Mouse (Mus musculus): ENCODE measurements around the gene Neurl1b.
A peak's percentile ranks its signal among the peaks of the same experiment; 100 is the strongest.

Neurl1b gene

DNA sequence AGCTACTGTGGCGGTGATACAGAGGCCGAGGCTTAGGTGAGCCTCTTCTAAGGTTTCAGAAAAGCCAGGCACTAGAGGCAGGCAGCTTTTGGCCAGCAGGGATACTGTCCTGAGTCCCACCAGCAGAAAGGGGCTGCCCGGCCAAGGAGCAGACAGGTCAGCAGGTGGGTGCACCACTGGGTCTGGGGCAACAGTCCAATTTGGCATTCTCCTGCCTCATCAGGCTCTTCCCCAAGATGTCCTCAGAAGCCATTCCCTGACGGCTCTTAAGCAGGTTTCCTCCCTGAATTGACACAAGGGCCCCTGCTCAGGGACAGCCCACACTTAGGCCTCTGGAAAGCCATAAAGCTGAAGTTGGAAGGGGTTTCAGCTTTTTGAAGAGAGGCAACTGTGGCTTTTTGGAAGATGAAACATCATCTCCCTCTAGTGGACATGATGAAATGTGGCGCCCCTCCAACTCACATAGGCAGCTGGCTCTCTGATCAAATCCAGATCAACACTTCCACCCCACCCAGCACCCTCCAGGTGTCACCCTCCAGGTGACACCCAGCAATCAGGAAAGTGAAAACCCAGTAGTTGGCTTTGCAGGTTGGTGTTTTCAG lies 37.8 kb downstream of the Neurl1b start:
- peak; percentile 41 for DNase-seq (ENCODE audit: low spot score)

DNA sequence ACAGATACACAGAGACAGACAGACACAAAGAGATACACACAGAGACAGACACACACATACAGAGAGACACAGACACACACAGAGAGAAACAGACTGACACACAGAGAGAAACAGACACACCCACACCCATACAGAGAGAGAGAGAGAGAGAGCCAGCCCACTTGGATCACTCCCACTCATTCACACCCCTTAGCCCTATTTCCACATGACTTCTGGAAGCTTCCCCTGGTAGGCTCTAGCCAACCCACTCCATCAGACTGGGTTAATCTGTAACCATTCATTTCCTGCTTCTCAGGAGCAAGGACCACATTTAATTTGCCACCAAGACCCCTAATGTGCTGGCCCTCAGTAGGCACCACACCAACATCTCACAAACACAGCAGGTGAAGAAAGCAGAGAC lies 42.9 kb downstream of the Neurl1b start:
- DNase-seq (ENCODE audit: low spot score), result no peak

DNA sequence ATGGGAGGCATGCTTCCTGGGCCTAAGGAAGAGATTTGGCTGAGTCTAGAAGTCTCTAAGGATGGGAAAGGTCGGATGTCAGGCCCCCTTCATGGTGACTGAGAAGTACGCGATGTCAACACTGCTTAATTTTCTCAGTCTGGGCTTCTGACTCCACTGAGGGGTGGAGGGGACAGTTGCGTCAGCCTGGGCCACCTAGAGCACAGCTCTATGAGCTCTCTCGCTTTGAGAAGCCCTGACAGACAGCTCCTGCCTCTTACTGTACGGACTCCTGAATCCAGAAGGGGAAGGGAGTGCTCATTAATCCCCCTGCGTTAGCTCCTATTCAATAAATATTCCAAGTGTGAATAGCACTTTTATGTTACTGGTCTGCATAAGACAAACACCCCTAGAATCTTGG lies 43.4 kb downstream of the Neurl1b start:
- no peak for DNase-seq (ENCODE audit: low spot score)

DNA sequence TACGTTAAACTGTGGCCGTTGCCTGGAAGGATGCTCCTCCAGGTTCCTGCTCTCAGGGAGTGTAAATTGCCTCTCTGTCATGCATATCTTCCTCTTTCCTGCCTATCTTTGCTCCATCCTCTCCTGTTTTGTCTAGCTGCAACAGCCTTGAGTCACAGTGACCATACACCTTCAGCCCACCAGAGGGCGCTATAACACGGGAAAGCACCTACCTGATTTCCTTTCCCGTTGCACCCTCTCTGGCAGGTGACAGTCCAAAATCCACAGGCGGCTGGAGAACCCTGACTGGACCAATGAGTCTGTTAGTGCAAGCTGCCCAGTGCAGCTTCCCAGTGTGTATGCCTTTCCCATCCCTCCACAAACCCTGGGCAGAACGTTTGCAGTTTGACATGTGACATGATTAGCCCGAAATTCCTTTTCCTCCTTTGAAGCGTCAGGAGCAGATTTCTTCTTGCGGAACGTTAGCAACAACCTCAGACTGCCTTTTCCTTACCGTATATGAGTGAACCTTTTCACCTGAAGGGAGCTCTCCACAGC lies 48.1 kb downstream of the Neurl1b start:
- DNase-seq (ENCODE audit: low spot score), result peak; percentile 58

DNA sequence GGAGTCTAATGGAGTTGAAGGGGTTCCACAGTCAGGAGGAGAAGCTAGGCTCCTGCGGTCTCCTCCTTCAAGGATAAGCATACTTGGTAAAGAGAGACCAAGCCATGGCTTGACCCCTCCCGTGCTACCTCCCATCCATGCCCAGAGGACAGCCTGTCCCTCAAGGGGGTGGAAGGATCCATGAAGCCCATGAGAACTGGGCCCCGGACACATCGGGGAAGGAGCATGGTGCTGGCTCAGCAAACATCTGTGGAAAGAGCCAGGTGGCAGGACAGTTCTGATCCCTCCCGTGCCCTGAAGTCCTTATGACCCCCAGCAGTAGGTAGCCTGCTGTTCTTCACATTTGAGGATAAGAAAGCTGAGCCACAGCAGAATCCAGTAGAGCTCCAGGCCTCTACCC lies 48.8 kb downstream of the Neurl1b start:
- DNase-seq (ENCODE audit: low spot score), result no peak

DNA sequence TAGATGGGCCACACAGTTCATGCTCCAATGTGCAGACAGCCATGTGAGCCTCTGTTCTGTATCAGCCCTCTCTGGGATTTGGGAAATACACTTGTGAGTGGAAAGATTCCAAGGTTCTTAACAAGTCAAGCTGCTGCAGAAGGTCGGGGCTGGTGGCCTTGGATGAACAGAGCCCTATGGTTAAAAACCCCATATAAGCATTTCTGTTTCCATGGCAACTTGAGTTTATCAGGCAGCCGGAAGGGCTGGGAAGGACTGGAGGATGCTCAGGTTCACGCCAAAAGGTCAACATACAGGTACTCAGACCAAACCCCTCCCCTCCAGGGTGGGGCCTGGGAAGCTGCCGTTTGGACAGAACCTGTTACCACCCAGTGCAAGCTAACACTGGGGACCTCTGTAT lies 49.4 kb downstream of the Neurl1b start:
- no peak for DNase-seq (ENCODE audit: low spot score)

DNA sequence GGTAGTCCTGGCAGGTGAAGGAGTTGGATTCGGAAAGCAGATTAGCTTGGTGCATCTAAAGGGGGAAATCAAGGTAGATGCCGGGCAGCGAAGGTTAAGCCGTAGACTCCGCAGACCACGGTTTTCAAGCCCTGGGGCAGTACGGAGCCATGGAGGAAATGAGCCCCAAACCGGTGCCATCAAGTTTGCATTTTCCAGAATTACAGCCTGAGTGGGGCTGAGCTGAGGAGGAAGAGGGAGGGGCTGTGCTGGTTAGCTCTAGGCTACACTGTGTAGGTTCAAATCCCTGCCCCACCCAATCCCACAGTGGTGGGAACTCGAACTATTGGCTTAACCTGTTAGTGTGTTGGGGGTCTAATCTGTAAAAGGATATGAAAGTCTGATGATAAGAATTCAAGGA lies 49.9 kb downstream of the Neurl1b start:
- no peak for DNase-seq (ENCODE audit: low spot score)

DNA sequence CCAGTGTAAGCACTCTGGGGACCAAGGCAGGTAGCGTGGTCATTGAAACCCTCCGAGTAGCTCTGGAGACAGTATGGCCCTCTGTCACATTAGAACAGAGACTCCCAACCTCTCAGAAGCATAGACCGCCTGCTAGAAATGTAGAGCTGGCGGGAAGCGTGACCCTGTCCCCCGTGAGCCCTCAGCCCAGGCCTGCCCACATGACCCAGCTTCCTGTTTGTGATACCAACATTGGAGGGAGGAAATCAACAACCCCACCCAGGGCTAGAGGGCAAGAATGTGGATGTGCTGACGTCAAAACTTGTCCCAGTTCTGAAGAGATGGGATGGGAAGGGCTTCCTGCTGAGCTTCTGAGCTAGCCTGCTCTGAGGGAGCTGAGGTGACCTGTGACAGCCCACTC lies 50.3 kb downstream of the Neurl1b start:
- DNase-seq (ENCODE audit: low spot score), result no peak

DNA sequence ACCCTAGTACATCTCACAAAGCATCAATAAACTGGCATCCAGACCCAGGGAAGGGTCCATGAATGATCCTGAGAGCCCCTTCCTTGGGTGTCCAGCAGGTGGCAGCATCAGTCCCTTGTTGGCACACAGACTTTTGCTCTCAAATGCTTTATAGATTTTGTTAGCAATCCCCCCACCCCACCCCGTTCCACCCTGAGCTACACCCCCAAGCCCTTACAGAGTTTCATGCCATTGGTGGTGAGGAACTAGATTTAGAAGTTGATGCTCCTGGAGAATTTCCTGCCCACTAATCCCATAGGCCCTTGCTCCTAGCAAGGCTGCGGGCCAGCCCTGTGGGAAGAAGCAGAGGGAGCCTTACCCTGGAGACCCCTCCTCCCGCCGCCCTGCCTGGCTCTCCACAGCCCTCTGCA lies 52.1 kb downstream of the Neurl1b start:
- DNase-seq (ENCODE audit: low spot score), result peak; percentile 50

DNA sequence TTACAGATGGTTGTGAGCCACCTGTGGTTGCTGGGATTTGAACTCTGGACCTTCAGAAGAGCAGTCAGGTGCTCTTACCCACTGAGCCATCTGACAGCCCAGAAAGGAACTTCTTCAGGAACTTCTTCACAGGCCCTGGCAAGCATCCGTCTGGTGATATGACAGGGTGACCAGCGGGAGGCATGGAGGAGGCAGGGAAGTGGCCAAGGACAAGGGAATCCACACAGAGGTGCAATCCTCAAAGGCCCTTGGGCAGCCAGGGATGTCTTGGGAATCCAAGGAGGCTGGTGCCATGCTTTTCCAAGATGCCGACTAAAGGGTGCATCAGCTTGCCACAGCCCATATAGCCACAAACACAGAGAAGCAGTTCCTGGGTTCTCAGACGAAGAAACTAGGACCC lies 53.0 kb downstream of the Neurl1b start:
- DNase-seq (ENCODE audit: low spot score), result no peak

DNA sequence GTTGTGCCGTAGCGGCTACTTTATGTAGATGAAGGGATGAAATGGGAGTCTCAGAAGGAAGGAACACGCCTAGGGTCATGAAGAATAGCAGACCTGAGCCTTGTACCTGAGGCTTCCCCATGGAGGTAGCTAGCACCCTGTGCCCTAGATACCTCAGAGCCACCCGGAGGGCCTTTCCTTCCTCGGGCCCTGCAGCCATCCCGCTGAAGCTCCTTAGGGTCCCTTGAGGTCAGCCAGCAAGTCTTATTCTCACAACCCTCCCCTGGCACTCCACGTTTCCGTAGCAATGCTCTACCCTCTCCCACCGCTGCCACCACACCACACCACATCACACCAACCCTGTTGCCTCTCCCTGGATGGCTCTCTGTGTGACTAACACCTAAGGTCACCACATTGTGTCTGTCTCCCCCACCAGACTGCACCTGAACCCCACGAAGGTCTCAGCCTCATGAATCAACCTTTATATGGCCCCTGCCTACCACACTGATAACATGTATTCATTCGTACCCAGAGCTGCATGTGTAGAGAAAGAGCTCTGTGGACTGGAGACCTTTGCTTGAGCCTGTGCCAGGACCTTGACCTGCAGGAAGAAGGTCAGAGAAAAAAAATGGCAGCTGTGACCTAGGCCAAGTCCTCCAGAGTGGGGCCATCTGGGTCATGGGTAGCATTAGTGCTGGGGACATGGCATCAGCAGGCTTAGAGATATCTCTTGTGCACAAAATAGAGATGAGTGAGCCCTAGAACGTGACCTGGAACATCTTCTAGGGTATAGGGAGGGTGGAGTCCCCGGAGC lies 53.7 kb downstream of the Neurl1b start:
- DNase-seq (ENCODE audit: low spot score), result no peak

DNA sequence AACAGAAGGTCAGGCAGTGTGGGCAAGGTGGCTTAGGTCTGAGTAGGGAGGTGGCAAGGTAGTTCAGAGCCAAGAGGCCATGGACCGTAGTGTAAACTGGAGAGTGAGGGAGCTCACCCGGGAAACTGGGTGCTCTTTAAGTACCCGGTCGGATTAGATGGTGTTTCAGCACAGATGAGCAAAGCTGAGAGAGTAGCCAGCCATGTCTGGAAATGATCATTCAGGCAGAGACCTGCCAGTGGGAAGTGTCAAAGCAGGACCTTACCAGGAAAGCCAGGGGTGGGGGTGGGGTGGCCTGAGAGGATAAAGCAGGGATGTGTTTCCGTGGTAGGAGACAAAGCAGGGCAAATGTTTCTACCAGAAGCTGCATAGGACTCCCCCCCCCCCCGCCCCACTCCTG lies 62.2 kb downstream of the Neurl1b start:
- DNase-seq (ENCODE audit: low spot score), result no peak

DNA sequence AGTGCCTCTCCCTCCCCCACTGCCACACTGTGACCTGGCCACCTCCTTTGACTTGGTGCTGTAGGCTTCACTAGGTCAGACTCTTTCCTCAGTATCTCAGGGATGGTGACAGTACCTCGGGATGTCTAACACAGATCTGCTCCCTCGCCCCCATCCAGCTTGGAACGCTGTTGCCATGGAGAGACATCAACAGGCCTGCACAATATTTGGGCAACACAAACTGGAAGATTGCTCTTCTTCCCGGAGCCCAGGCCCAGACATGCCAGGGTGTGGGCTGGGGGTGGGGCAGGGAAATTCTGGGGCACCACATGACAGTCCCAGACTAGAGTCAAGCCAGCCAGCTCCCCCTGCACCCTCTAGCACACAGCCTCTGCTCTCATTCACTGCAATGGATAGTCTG lies 64.0 kb downstream of the Neurl1b start:
- no peak for DNase-seq (ENCODE audit: low spot score)

DNA sequence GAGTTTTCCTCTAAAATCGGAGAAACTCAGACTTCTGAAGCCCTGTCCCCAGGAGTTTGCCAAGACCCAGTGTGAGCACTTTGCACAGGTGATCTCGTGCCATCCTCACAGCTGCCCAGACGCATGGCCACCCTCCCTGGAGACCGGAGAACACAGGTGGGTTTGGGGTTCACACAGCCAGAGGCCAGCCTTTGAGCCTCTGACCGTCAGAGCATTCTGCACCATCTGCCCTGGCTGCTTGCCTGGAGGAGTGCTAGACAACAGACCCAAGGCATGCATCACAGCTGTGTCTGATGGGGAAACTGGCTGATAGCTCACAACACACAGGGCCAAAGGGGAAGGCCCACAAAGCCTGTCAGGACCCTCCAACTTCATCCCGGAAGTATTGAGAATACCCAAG lies 65.0 kb downstream of the Neurl1b start:
- no peak for DNase-seq (ENCODE audit: low spot score)

DNA sequence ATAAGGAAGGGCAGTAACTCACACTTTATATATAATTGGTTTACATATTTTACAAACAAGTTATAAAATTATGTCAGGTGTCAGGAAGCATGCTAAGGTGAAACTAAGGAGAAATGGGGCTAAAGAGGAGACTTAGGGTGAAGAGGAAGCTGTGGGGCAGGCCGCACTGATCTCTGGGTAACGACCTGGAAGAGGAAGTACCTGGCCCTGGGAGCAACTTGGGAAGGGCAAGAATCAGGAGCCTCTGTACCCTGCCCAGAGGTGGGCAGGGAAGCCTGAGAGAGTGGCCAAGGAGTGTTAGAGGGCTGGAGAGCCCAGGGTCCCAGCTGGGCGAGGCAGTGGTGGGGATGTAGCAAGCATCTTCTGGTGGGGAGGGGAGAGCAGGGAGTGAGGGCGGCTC lies 66.3 kb downstream of the Neurl1b start:
- no peak for DNase-seq (ENCODE audit: low spot score)

DNA sequence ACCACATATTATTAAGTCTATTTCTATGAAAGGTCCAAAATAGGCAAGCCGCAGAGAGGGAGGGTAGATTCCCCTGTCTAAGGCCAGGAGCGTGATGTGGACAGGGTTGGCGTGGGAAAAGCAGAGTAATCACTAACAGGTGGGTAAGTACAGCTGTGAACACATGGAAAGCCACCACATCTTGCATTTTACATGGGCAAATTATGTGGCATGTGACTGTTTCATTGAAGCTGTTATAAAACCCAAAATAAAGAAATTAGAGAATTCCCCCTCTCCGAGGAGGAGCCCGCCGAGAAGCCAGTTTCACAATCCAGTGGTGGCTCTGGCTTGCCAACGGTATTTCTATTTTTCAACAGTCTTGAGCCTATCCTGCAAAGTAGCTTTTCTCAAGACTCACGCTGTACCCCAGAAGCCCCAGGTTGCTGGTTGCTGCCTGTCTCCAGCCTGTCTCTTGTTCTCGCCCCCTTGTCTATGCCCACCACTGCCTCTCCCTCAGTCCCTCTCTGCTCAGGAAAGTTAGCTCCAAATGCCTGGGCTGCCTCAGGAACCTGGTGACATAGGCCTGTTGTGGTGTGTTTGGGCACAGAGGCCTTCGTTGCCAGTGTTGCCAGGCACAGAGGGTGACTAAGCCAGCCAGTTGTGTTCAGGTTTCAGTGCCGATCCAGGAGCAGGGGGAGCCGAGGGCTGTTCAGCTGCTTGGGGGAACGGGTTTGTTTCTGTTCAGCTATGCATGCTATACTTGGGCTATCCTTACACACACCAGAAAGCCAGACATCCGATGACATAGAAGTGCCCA lies 70.2 kb downstream of the Neurl1b start:
- no peak for DNase-seq (ENCODE audit: low spot score)

DNA sequence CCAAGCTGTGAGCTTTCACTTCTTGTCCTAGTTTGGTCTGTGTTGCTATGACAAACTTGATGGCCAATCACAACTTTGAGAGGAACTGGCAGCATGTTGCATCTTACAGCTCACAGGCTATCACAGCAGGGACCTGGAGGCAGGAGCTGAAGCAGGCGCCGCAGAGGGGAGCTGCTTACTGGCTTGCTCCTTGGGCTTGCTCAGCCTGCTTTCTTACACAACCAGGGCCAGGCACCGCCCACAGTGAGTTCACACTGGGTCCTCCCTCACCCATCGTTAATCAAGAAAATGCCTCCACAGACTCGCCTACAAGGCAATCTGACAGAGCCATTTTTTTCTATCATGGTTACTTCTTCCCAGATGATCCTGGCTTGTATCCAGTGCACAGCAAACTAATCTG lies 72.6 kb downstream of the Neurl1b start:
- DNase-seq (ENCODE audit: low spot score), result no peak

DNA sequence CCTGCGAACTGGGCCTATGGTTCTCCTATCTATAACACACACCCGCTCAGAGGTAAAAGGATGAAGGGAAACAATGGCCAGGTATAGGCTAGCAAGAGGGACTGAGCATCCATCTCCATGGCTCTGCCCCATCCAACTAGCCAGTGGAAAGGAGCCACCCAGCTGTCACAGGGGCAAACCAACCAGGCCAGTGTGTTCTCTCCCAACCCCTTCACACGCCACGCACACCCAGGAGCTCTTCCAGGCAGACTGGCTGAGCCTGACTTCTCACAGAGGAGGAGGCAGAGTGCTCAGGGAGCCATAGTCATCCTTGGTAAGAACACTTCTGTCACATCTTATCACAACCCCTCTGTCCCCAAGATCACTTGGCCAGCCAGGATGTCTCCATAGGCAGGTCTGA lies 73.3 kb downstream of the Neurl1b start:
- DNase-seq (ENCODE audit: low spot score), result no peak

DNA sequence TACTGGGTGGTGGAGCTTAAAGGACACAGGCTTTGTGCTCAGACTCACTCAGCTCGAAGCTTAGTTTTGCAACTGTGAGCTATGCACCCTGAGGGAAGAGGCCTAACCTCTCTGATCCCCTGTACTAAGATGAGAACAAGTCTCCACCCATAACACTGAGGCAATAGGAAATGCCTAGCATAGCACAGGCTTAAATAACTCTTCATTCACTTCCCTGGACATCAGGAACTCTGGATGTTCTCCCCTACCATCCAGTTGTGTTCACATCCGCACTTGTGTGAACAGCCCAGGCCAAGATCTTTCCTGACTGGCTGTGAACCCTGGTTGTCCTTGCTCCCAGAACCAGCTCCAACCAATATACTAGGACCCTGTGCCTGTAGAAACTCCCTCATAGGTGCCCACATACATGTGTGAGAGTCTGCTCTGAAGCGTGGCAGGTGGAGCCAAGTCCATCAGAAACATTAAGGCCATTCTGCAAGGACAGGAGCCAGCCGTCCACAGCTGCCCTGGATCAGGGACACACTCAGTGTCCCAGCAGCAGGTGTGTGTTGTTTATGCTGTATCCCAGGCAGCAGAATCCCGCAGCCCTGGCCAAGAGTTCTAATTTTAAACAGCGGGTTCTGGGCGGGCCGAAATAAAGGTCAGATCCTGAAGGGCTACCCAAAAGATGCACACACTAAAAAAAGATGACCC lies 74.2 kb downstream of the Neurl1b start:
- DNase-seq (ENCODE audit: low spot score), result no peak

DNA sequence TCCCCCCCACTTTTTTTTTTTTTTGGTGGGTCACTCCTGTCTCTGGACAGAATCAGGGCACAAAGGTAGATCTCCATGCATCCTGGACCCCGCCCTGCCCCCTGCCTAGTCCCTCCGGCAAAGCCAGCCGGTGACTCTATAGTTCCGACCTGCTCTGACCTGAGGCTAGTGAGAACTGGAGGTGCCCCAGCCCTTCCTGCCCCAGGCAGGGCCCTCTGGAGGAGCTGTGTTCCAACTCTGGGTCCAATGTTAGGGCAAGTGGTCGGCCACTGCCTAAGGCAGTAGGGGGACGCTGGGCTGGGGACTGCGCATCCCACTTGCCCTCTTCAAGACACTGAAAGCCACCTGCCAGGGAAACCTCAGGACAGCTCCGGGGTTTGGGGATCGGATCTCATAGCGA lies 75.4 kb downstream of the Neurl1b start:
- DNase-seq (ENCODE audit: low spot score), result no peak

DNA sequence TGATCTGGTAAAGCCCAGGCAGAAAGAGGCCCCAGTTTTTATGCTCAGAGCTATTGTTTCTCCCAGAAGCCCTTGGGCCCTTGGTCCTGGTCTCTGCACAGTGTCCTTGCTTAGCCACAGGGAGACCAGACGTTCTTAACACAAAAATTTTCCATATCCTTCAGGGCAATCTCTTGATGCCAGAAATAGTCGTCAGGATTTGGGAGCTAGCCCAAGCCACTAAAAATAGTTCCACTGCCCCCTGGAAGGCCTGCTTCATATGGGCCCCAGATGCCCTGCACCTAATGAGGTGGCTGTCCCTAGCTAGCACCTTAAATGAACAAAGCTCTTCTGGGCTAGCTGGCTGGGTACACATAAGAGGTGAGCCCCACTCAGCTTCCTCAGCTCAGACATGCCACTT lies 76.3 kb downstream of the Neurl1b start:
- no peak for DNase-seq (ENCODE audit: low spot score)

DNA sequence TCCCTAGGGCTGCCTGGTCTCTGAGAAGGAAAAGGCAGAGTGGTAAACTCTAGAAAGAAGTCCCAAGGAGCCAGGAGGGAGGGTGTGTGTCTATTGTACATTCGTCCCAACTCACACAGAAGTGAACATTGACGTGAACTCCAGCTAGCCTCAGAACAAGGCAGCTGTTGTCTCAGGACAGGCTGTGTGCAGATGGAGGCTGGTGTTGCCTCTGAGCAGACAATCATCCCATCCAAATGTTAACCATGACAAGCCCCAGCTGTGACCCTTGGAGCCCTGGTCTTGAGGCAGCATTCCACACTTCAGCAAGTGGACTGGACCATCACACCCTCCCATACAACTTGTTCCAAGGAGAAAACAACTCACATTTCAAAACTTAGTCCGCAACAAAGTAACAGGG lies 77.6 kb downstream of the Neurl1b start:
- no peak for DNase-seq (ENCODE audit: low spot score)
